Mouse (Mus musculus): ENCODE measurements around the gene Foxl1.
A peak's percentile ranks its signal among the peaks of the same experiment; 100 is the strongest.

Foxl1 gene

GRCm38 (mm10) chr8:121127756-121128375 is at the start of gene Foxl1:
Gene Foxl1 (plus strand): TSS chr8:121127940.
- no peak for DNase-seq (ENCODE audit: low spot score in 2 of 2)

GRCm38 (mm10) chr8:121078721-121079120 is 49.0 kb upstream of the Foxl1 start:
- no peak for DNase-seq (ENCODE audit: low spot score in 2 of 2)

GRCm38 (mm10) chr8:121079201-121079600 is 48.5 kb upstream of the Foxl1 start:
- no peak for DNase-seq (ENCODE audit: low spot score in 2 of 2)

GRCm38 (mm10) chr8:121079944-121080343 is 47.8 kb upstream of the Foxl1 start:
- DNase-seq (ENCODE audit: low spot score in 2 of 2) = no peak

- no peak for DNase-seq (ENCODE audit: low spot score in 2 of 2)
Measured at GRCm38 (mm10) chr8:121080361-121081090, 47.2 kb upstream of the Foxl1 start.

- DNase-seq (ENCODE audit: low spot score in 2 of 2) = no peak
Measured at GRCm38 (mm10) chr8:121081398-121081797, 46.3 kb upstream of the Foxl1 start.

- no peak for DNase-seq (ENCODE audit: low spot score in 2 of 2)
Measured at GRCm38 (mm10) chr8:121082218-121083092, 45.3 kb upstream of the Foxl1 start.

GRCm38 (mm10) chr8:121083093-121083935 is 44.4 kb upstream of the Foxl1 start:
- peak; percentile 73 to 77 for DNase-seq (ENCODE audit: low spot score in 2 of 2)

GRCm38 (mm10) chr8:121083936-121084209 is 43.9 kb upstream of the Foxl1 start:
- DNase-seq (ENCODE audit: low spot score in 2 of 2) = no peak

GRCm38 (mm10) chr8:121084210-121084951 is 43.4 kb upstream of the Foxl1 start, which contains the start of gene Foxf1:
Gene Foxf1 (plus strand): TSS chr8:121084386.
- peak in 1 of 2 experiments; percentile 42 for DNase-seq (ENCODE audit: low spot score in 2 of 2)

GRCm38 (mm10) chr8:121085011-121085410 is 42.7 kb upstream of the Foxl1 start:
- DNase-seq (ENCODE audit: low spot score in 2 of 2) = no peak

GRCm38 (mm10) chr8:121085561-121085960 is 42.2 kb upstream of the Foxl1 start:
- DNase-seq (ENCODE audit: low spot score in 2 of 2) = no peak

GRCm38 (mm10) chr8:121086004-121086900 is 41.5 kb upstream of the Foxl1 start:
- no peak for DNase-seq (ENCODE audit: low spot score in 2 of 2)

- DNase-seq (ENCODE audit: low spot score in 2 of 2) = no peak
Measured at GRCm38 (mm10) chr8:121088281-121088680, 39.5 kb upstream of the Foxl1 start.

GRCm38 (mm10) chr8:121088871-121089630 is 38.7 kb upstream of the Foxl1 start:
- DNase-seq (ENCODE audit: low spot score in 2 of 2) = no peak

GRCm38 (mm10) chr8:121089631-121090380 is 37.9 kb upstream of the Foxl1 start:
- no peak for DNase-seq (ENCODE audit: low spot score in 2 of 2)

- DNase-seq (ENCODE audit: low spot score in 2 of 2) = no peak
Measured at GRCm38 (mm10) chr8:121090716-121091115, 37.0 kb upstream of the Foxl1 start.

GRCm38 (mm10) chr8:121092141-121092540 is 35.6 kb upstream of the Foxl1 start:
- no peak for DNase-seq (ENCODE audit: low spot score in 2 of 2)
